Mouse (Mus musculus): ENCODE data around the gene Cdkn2aip. TPM values are rescaled to one million over a fixed set of nuclear protein-coding genes. Genes with fewer than 3 reads are reported as not detected.

The Cdkn2aip gene
- total RNA-seq (2023), result 28.4 to 37.8 TPM (median 30.4 TPM) in 4 replicates

DNA sequence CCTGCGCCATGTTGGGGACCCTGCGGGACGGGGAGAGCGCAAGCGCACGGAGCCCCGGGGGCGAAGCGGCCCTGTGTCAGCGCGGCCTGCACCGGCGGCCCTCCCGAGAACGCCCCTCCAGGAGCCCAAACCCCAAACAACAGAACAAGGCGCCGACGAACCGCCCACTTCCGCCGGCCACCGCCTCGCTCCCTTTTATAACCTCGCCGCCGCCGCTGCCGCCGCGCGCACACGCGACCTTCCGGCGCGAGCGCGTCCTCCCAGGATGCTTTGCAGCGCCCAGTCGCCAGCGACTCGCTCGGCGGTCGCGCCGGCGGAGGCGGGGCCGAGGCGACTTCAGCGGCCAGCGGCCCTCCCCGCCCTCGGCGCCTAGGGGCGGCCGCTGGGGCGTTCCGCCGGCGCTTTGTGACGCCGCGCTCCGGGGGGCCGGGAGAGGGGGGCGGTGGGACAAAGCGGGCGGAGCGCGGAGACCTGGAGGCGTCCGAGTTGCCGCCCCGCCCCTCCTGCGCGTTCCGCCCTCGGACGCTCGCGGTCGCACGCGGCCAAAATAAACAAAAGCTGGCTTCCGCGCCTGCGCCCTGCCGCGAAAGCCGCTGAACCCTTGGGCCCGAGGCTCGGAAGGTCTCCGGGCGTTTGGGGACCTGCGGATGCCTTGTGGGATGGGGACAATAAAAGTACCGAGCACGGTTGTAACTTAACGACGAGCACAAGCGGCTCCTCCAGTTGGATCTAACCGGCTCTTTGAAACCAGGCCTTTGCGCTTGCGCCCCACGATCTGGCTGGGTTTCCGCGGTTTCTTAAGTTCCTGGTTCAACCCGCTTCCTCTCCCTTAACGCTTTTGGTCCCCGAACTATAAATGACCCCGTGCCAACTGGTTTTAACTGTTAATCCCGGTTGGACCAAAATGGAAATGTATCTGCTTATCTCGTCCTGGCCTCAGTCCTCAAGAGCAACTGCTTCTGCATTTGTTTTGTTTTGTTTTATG, at the start of gene Cdkn2aip:
Cdkn2aip (minus strand) TSS at position 172 of the 985 bp plus-strand sequence.

DNA sequence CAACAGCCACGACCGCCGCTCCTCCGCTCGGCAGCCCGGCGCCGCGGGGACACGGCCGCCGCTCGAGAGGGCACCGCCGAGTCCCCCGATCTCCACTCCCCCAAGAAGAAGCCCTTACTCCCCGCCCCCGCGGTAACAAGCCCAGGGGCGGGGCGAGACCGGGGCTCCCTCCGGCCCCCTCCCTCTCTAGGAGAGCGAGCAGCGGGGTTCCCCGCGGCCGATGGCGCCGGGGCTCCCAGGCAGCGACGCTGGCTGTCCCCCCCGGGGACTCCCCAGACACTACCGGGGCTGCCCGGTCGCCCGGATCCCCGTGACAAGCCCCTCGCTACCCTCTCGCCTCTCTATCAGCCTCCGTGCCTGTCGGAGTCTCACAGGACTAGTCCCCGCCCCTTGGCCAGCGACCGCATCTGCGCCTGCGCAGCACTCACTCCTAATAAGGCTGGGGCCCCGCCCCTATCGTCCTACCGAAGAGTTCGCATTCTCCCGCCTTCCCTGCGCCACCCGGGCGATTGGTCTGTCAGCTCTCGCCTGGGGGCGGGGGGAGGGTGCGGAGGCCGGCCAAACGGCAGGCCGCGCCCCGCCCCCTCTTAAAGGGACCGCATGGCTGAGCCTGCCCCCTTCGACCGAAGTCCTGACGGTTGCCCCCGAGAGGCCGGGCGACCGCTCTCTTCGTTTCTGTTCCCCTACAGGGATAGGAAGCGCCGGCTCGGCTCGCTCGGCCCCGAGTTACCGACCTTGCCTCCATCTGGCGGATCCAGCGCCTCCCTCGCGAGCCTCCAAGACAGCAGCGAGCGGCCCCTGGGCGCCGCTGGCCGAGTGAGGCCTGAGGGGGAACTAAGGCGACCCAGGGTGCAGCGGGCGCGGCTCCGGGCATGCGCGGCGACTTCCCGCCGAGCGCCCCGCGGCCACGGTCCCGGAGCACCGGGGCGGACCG, 38.7 kb downstream of the Cdkn2aip start, which contains the start of gene Ing2:
Ing2 (minus strand) TSS at position 780 of the 934 bp plus-strand sequence.

Other genes starting within 250 kb of the Cdkn2aip start
- gene Trappc11, start 180.5 kb downstream of the Cdkn2aip start, total RNA-seq (2023), result 32.3 to 41.0 TPM (median 36.5 TPM) in 4 replicates
- 19.9 to 33.1 TPM (median 25.2 TPM) in 4 replicates for gene Rwdd4a, start 180.3 kb downstream of the Cdkn2aip start, total RNA-seq (2023)
- gene Ing2, start 38.4 kb downstream of the Cdkn2aip start, total RNA-seq (2023), result 30.3 to 36.7 TPM (median 33.0 TPM) in 4 replicates
- not detected in 4 replicates for gene Cldn24, start 108.2 kb upstream of the Cdkn2aip start, total RNA-seq (2023)
- not detected in 4 replicates for gene Cldn22, start 110.5 kb upstream of the Cdkn2aip start, total RNA-seq (2023)

All from B cell, adult 62 days (primary cell).